Mouse (Mus musculus): ENCODE data around the gene Ccnc. TPM values are rescaled to one million over a fixed set of nuclear protein-coding genes. Genes with fewer than 3 reads are reported as not detected.
A peak's percentile ranks its signal among the peaks of the same experiment; 100 is the strongest.

Ccnc gene
- polyA plus RNA-seq, 1 experiment from 2014 or later, result 32.3 TPM

DNA sequence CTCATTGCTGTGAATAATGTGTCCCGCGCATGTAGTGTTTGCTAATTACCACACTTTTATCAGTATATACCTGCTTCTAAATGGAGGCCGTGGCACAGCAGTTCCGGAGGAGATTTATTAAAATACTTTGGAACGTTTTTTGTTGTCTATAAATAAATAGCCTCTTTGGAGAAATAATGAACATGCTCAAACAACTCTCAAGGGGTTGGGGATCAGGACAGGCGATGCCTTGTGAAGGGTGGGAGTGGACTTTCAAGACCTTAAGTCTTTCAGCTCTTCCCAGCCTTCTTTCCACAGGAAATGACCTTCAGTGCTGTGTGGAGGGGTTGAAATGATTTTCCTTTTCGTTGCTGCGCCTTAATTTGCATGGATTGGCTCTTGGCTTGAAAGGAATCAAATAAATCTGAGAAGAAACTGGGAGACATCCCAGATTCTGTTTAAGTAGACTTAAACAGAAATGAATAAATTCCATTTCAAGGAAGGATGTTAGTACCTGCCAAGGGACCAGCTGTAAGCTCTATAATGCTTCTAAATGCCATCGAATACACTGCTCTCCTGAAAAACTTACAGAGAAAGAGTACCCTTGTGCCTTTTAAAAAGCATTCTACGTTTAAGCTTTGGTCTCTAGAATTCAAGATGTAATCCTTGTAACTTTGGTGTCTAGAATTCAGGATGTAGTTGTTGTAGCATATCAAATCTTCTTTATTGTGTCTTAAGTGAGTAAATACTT, 44.9 kb upstream of the Ccnc start:
- TF ChIP-seq EP300 (IDR thresholded peaks at IDR 0.05) (no peak), CTCF (IDR thresholded peaks at IDR 0.05) (no peak)
- 16% methylated on average over 10 of the region's 10 CpGs for WGBS
- H3K4me3 ChIP-seq (ENCODE audit: low read depth, low read length), result no peak overlapping the region

DNA sequence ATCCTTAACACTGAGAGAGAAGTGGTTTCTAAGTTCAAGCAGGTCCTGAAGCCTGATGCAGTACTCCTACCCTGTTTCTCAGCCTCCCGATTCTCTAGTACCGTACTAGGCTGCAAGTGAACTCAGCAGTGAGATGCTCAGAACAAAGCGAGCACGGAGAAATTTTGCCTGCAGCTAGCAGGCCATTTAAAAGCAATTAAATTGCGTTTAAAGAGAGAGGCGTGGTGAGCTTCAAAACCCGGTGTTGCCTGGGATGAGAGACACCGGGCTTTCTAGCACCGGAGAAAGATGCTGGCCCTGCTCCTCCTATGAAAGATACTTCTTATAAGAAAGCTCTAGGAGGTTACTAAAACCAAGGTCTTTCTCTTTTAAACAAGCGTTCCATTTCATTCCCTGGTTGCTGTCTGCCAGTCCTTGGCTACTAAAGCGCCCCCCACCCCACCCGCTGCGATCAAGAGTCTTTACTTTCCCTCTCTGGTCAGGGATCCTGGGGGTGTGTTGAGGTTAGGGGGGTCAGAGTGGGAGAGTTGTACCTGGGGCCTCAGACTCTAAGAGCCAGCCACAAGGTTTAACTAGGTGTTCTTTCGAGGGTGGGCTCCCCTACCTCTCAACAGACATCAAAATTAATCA, 43.0 kb upstream of the Ccnc start:
- Histone ChIP-seq H3K27me3 (replicated peaks; ENCODE audit: insufficient read depth, low read length) (peaks cover 87% of the 10 kb centered on the region), H3K27ac (ENCODE audit: low read length) (no peak overlapping the region), H3K9ac (replicated peaks; ENCODE audit: low read depth) (no peak overlapping the region), H3K4me2 (replicated peaks; ENCODE audit: low read depth, low read length) (no peak overlapping the region), H3K9me3 (ENCODE audit: low read length) (no peaks in the 10 kb centered on the region), H3K36me3 (ENCODE audit: insufficient read depth, low read length) (no peaks in the 10 kb centered on the region), H3K4me1 (ENCODE audit: insufficient read depth, low read depth, low read length) (peaks cover 9% of the 10 kb centered on the region), H3K4me3 (ENCODE audit: low read depth, low read length) (no peak overlapping the region)
- DNase-seq (ENCODE audit: low spot score) (no peak), ATAC-seq (no peak)
- no peak for TF ChIP-seq EP300 (IDR thresholded peaks at IDR 0.05)
- no peak for TF ChIP-seq CTCF (IDR thresholded peaks at IDR 0.05)
- WGBS, result 4% methylated on average over 14 of the region's 14 CpGs

More for the DNA sequence above, 44.9 kb upstream of the Ccnc start:
- Histone ChIP-seq H3K36me3 (ENCODE audit: insufficient read depth, low read length) (no peaks in the 10 kb centered on the region), H3K9me3 (ENCODE audit: low read length) (no peaks in the 10 kb centered on the region), H3K27ac (ENCODE audit: low read length) (no peak overlapping the region), H3K9ac (replicated peaks; ENCODE audit: low read depth) (no peak overlapping the region), H3K4me1 (ENCODE audit: insufficient read depth, low read depth, low read length) (peaks cover 5% of the 10 kb centered on the region; the same call in 1 of the 2 replicates), H3K4me2 (replicated peaks; ENCODE audit: low read depth, low read length) (no peak overlapping the region), H3K27me3 (replicated peaks; ENCODE audit: insufficient read depth, low read length) (peaks cover 90% of the 10 kb centered on the region)
- DNase-seq (ENCODE audit: low spot score) (no peak), ATAC-seq (no peak)

DNA sequence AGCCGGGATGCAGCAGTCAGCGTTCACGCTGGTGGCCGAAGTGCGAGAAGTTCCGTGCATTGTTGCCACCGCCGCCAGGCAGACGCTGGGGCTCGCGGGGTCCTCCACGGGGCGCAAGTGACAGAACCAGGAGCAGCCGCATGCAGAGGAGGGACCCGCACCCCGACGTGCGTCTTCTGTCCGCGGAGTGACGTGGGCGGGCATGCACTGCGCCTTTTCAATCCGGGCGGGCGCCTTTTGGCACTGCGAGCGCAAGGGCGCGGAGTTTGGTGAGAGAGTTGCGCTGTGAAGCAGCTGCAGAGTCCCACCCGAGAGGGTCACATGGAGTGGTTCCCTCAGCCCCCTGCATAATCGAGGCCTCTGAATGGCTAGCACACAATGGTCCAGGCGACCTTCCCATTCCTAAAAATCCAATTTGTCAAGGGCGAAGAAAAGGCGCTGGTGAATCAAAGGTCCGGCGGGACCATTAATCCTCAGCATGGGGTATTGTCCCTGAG, 41.9 kb upstream of the Ccnc start, which contains the start of gene Prdm13:
TSS of gene Prdm13 (minus strand) at position 369 of the 497 bp plus-strand sequence.
- DNase-seq (ENCODE audit: low spot score) (no peak), ATAC-seq (no peak)
- no peaks in the 10 kb centered on the region for H3K9me3 ChIP-seq (ENCODE audit: low read length)
- H3K36me3 ChIP-seq (ENCODE audit: insufficient read depth, low read length), result no peaks in the 10 kb centered on the region
- no peak within 1 kb of the TSS for H3K4me3 ChIP-seq (ENCODE audit: low read depth, low read length)
- TF ChIP-seq EP300 (IDR thresholded peaks at IDR 0.05) (no peak), CTCF (IDR thresholded peaks at IDR 0.05) (no peak)
- H3K27ac ChIP-seq (ENCODE audit: low read length), result no peak within 1 kb of the TSS
- 0% methylated on average over 38 of the region's 38 CpGs for WGBS
- H3K27me3 ChIP-seq (replicated peaks; ENCODE audit: insufficient read depth, low read length), result peaks cover 84% of the 10 kb centered on the region
- no peak within 1 kb of the TSS for H3K9ac ChIP-seq (replicated peaks; ENCODE audit: low read depth)
- peaks cover 9% of the 10 kb centered on the region for H3K4me1 ChIP-seq (ENCODE audit: insufficient read depth, low read depth, low read length)
- no peak within 1 kb of the TSS for H3K4me2 ChIP-seq (replicated peaks; ENCODE audit: low read depth, low read length)

DNA sequence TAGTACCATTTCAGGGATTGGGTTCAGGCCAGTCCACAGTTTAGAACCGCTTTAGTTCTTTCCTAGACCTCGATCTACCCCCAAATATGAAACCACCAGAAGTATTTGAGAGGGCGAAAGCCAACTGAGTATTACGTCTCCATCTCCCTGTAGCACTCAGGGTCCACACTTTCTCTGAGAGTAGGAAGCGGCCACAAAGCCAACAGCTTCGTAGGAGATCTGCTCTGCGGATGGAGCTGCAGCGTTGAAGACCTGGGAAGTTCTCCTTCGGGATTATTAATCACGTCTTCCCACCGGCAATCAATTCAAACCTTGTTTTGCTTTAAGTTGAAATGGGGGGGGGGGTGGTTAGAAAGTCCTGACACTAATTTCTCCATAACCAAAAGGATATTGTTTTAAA, 41.1 kb upstream of the Ccnc start:
- H3K4me3 ChIP-seq (ENCODE audit: low read depth, low read length), result no peak overlapping the region
- peaks cover 84% of the 10 kb centered on the region for H3K27me3 ChIP-seq (replicated peaks; ENCODE audit: insufficient read depth, low read length)
- H3K27ac ChIP-seq (ENCODE audit: low read length), result no peak overlapping the region
- no peak overlapping the region for H3K9ac ChIP-seq (replicated peaks; ENCODE audit: low read depth)
- DNase-seq (ENCODE audit: low spot score), result no peak
- H3K9me3 ChIP-seq (ENCODE audit: low read length), result no peaks in the 10 kb centered on the region
- 4% methylated on average over 11 of the region's 11 CpGs for WGBS
- peaks cover 9% of the 10 kb centered on the region for H3K4me1 ChIP-seq (ENCODE audit: insufficient read depth, low read depth, low read length)
- H3K36me3 ChIP-seq (ENCODE audit: insufficient read depth, low read length), result no peaks in the 10 kb centered on the region
- no peak for ATAC-seq
- no peak overlapping the region for H3K4me2 ChIP-seq (replicated peaks; ENCODE audit: low read depth, low read length)
- no peak for TF ChIP-seq CTCF (IDR thresholded peaks at IDR 0.05)

DNA sequence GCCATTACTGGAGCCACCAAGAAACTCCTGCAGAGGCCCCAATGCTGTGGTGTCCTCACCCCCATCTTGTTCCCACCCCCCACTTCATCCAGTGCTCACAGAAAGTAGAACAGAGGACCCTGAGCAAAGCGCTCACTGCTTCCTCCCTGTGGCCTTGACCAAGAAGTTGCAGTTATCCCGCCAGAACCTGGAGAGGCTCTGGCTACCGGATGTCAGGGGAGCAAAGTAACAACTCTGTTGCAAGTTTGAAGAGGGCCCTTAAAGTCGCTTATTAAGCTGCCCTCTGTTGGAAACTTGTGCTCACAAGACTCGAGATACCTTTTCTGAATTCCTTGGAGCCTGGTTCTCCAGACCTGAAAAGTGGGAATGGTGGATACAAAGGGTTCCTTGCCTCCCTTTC, 40.6 kb upstream of the Ccnc start:
- H3K27ac ChIP-seq (ENCODE audit: low read length), result no peak overlapping the region
- H3K9me3 ChIP-seq (ENCODE audit: low read length), result no peaks in the 10 kb centered on the region
- no peak overlapping the region for H3K4me3 ChIP-seq (ENCODE audit: low read depth, low read length)
- peaks cover 84% of the 10 kb centered on the region for H3K27me3 ChIP-seq (replicated peaks; ENCODE audit: insufficient read depth, low read length)
- H3K4me2 ChIP-seq (replicated peaks; ENCODE audit: low read depth, low read length), result no peak overlapping the region
- H3K4me1 ChIP-seq (ENCODE audit: insufficient read depth, low read depth, low read length), result peaks cover 9% of the 10 kb centered on the region
- 2% methylated on average over 5 of the region's 5 CpGs for whole genome bisulfite sequencing
- TF ChIP-seq CTCF (IDR thresholded peaks at IDR 0.05) (no peak; the same call in 1 of the 2 replicates), EP300 (IDR thresholded peaks at IDR 0.05) (no peak)
- H3K36me3 ChIP-seq (ENCODE audit: insufficient read depth, low read length), result no peaks in the 10 kb centered on the region
- no peak for DNase-seq (ENCODE audit: low spot score)
- H3K9ac ChIP-seq (replicated peaks; ENCODE audit: low read depth), result no peak overlapping the region
- ATAC-seq, result no peak

DNA sequence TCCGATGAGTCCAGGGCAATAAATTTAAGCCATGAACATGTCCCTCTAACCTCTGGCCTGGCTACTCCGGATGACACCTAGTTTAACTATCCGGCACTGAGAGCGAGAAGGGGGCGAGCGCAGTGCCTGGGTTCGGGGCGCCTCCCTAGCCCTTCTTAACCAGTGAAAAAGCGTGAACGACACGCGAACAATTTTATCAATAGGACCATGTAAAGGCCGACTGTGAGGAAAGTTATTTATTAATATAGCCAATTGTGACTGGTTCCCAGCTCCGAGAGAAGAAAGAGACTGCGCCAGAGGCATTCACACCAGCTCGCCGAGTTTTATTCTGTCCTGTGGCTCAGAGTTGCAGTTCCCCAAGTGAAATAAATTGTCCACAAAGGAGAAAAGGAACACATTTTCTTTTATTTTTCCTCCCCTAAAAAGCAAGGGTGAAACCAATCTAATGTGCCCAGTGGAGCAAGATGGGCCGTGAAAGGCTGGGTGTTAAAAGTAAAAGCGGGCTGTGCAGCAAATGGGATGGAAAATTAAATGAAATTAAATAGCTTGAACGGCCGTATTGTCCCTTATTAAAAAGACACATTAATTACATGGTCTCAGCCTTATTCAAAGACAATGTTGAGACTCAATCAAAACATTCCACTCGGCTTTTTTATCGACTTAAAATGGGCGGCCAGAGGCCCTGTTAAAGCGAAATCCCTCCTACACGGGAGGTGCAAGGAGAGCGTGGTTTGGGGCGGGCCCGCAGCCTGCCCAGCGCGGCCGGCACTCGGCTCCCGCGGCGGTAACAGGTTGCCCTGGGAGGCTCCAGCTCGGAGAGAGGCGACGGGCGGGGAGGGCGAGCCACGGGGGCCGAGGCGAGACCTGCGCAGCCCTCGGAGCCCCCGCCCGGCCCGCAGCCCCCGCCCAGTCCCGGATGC, 39.5 kb upstream of the Ccnc start:
- TF ChIP-seq CTCF (IDR thresholded peaks at IDR 0.05), result no peak
- TF ChIP-seq EP300 (IDR thresholded peaks at IDR 0.05), result no peak
- no peak for DNase-seq (ENCODE audit: low spot score)
- H3K36me3 ChIP-seq (ENCODE audit: insufficient read depth, low read length), result no peaks in the 10 kb centered on the region
- H3K4me2 ChIP-seq (replicated peaks; ENCODE audit: low read depth, low read length), result peak overlapping the region; percentile 96
- ATAC-seq, result peak; percentile 53
- H3K4me1 ChIP-seq (ENCODE audit: insufficient read depth, low read depth, low read length), result peaks cover 9% of the 10 kb centered on the region
- no peak overlapping the region for H3K27ac ChIP-seq (ENCODE audit: low read length)
- 3% methylated on average over 51 of the region's 51 CpGs for WGBS
- H3K4me3 ChIP-seq (ENCODE audit: low read depth, low read length), result peak overlapping the region; percentile 45
- no peaks in the 10 kb centered on the region for H3K9me3 ChIP-seq (ENCODE audit: low read length)
- H3K9ac ChIP-seq (replicated peaks; ENCODE audit: low read depth), result no peak overlapping the region
- peaks cover 81% of the 10 kb centered on the region for H3K27me3 ChIP-seq (replicated peaks; ENCODE audit: insufficient read depth, low read length)
